Mouse (Mus musculus): ENCODE data around the gene Zmiz2. TPM values are rescaled to one million over a fixed set of nuclear protein-coding genes. Genes with fewer than 3 reads are reported as not detected.
"Not testable (repeated sequence)": the region's sequence is repeated elsewhere in the genome, so short reads cannot be mapped to it uniquely, and the experiment has no call there.

The Zmiz2 gene
- total RNA-seq, 1 experiment from 2014 or later: 17.1 TPM

DNA sequence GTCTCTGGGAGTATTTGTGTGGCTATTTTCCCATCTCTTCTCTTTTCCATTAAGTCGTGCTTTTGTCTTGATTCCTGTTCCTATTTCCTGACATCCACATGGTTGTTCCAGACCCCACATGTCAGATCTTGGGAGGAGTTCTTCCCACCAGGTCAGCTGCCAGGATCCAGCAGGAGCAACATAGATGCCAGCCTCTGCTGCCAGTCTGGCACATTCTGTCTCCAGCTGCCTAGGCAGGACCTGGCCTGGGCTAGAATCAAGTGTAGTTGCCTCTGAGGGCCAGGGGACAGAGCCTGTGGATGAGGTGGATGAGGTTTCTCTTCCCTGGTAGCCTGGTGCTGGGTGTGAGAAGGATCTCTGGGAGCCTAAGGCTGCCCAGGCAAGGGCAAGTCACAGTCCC is 5.0 kb downstream of the Zmiz2 start:
- no peak for ATAC-seq (replicated peaks; ENCODE audit: low read depth, poor library complexity, severe bottlenecking)

DNA sequence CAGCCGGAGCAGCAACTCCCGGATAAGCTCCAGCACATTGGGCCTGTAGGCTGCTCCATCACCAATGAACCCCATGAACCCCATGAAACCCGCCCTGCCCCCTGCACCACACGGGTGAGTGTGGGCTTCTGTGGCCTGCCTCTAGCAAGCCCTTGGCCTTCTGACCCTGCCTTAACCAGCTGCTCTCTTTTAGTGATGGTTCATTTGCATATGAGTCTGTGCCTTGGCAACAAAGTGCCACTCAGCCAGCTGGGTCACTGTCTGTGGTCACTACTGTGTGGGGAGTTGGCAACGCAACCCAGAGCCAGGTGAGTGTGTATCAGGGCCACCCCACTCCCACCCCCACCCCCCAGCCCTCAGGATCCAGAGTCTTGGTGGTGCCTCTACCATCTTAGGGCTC is 6.7 kb downstream of the Zmiz2 start:
- no peak for ATAC-seq (replicated peaks; ENCODE audit: low read depth, poor library complexity, severe bottlenecking)

DNA sequence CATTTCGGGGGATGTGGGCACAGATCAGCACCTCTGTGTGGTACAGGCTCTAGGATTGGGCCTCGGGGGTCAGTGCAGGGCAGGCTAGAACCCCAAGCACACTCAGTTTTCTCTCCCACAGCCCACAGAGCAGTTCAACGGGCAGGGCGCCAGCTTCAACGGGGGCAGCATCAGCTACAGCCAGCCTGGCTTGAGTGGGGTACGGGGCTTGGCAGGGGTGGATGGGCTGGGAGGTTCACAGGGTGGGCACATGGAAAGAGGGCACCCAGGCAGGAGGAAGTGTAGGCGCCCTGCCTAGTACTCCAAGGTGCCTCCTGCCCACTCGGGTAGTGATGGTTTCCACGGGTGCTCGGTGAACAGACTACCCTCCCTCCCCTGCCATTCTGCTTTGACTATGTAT is 9.3 kb downstream of the Zmiz2 start:
- no peak for ATAC-seq (replicated peaks; ENCODE audit: low read depth, poor library complexity, severe bottlenecking)

- ATAC-seq (replicated peaks; ENCODE audit: low read depth, poor library complexity, severe bottlenecking): peak; percentile 62
These were observed 13.9 kb downstream of the Zmiz2 start for GRCm38 (mm10) chr11:6402515-6403510.

DNA sequence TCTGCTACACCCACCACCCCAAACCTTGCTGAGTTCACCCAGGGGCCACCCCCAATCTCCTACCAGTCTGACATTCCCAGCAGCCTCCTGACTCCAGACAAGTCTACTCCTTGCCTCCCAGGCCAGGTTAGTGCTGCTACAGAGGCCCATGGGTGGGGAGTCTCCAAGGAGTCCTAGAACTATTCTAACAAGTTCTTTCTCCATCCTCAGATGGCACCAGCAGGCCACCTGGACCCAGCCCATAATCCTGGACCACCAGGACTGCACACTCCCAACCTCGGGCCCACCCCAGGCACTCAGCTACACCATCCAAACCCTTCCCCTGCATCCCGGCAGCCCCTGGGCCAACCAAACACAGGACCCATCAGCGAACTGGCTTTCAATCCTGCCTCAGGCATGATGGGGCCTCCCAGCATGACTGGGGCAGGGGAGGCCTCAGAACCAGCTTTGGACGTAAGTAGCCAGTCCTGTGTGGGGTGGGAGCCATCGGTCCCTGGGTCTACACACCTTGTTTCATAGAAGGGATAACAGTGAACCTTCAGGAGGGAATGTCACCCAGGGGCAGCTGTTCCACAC is 15.0 kb downstream of the Zmiz2 start:
- no peak for ATAC-seq (replicated peaks; ENCODE audit: low read depth, poor library complexity, severe bottlenecking)

- ATAC-seq (replicated peaks; ENCODE audit: low read depth, poor library complexity, severe bottlenecking): no peak
These were observed 16.1 kb downstream of the Zmiz2 start for GRCm38 (mm10) chr11:6404699-6405566.

- ATAC-seq (replicated peaks; ENCODE audit: low read depth, poor library complexity, severe bottlenecking): no peak
These were observed 16.8 kb downstream of the Zmiz2 start for GRCm38 (mm10) chr11:6405591-6406081.

DNA sequence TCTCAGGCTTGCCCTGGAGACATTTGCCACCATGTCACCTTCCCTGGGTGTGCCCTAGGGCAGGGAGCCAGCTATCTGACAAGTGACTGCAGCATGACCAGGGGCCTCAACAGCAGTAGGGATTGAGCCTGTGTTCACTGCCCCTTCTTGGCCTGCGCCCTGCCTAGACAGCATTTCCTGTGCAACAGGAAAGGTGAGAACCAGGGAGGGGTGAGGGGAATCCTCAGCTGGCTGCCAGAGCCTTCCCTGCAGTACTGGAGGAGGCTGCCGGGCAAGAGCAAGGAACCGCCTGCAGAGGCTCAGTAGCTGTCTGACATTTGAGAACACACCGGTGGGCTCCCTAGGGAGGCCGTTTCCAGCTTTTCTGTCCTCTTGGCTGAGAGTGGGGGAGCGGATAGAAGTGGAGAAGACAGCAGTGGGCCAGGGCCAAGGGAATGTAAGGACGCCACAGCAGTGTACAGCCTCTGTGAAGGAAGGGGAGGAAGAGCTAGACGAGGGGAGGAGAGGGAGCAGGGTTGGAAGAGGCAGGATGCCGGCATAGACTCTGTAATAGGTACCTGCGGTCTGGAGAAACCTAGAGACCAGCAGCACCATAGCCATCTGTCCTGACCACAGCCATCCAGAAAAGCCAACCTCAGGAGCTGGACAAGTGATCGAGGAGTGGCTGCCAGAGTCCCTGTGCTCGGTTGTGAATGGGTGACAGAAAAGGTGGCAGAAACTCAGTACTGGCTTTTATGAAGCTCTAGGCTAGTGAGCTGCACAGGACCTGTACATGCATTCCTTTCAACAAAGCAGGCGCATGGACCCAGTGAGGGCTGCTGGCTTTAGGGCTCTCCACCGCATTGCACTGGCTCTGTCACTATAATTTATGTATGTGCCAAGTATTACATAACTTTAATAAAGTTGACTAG is 17.6 kb downstream of the Zmiz2 start:
- ATAC-seq (replicated peaks; ENCODE audit: low read depth, poor library complexity, severe bottlenecking): peak; percentile 33

DNA sequence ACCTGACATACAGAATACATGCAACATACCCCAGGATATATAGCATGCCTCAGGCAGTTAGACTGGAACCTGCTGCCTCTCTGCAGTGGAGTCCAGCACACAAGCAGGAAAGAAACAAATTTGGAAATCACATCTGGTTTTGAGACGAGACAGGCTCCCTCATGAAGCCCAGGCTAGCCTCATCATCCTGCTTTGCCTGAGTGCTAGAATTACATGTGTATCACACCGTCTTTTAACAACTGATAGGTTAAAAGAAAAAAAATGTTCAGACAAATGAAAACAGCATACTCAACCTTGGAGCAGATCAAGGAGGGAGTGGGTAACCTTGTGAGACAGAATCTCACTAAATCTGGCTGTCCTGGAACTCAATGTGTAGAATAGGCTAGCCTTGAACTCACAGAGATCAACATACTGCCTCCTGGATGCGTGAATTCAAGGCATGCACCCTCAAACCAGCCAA is 18.3 kb downstream of the Zmiz2 start:
- ATAC-seq (replicated peaks; ENCODE audit: low read depth, poor library complexity, severe bottlenecking): no peak

DNA sequence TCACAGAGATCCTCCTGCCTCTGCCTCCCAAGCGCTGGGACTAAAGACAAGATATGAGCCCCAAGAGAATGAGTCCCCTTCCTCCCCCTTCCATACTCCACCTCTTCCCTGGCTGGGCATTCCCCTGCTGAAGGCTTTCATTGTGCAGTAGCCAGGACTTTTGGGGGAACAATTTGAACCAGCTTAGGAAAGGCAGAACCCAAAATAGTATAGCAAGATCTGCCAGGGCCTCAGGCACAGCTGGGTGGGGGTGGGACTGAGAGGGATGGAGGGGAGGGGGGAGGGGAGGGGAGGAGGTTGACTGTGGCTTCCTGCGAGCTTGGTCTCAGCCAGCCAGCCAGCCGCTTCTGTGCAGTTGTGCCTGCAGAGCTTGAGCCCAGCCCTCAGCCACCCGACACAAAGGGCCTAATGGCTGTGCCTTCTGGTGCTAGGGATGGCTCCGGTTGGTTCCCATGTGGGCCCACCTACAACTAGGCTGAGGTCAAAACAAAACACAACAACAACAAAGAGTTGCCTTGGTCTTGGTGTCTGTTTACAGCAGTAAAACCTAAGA is 21.3 kb downstream of the Zmiz2 start:
- peak; percentile 45 for ATAC-seq (replicated peaks; ENCODE audit: low read depth, poor library complexity, severe bottlenecking)

GRCm38 (mm10) chr11:6410755-6411154 is 21.9 kb downstream of the Zmiz2 start:
- not testable (repeated sequence) for ATAC-seq (replicated peaks; ENCODE audit: low read depth, poor library complexity, severe bottlenecking)

DNA sequence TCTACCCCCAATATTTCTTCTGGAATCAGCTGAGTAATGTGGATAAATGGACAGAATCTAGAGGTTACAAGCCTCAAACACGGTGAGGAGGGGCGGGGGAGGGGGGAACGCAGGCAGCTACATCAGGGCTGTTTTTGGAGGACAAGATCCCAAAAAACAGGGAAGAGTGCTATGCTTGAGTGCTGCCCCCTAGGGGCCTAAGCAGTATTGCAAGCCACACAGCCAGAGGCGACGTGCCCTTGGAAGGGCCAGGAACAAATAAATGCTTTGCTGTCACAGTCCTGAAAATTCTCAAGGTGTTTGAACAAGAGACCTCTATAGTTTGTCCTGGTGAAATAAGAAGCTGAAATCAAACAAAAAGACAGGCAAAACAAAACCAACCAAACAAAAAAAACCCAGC is 22.8 kb downstream of the Zmiz2 start:
- ATAC-seq (replicated peaks; ENCODE audit: low read depth, poor library complexity, severe bottlenecking): peak; percentile 16

DNA sequence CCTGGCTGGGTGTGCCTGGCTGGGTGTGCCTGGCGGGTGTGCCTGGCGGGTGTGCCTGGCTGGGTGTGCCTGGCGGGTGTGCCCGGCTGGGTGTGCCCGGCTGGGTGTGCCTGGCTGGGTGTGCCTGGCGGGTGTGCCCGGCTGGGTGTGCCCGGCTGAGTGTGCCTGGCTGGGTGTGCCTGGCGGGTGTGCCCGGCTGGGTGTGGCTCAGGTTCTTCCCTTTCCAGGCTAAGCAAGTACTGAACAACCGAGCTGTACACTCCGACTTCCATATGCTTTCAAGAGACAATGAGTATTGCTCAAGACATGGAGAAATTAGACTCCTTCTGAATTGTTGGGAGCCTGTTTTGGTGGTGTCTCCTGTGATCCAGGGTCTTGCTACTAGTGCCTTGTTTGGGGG is 24.4 kb downstream of the Zmiz2 start:
- ATAC-seq (replicated peaks; ENCODE audit: low read depth, poor library complexity, severe bottlenecking): no peak

GRCm38 (mm10) chr11:6414751-6415550 is 26.1 kb downstream of the Zmiz2 start, which contains the start of gene Ppia:
TSS of gene Ppia (plus strand) at chr11:6415443.
- ATAC-seq (replicated peaks; ENCODE audit: low read depth, poor library complexity, severe bottlenecking): peak; percentile 64

GRCm38 (mm10) chr11:6415551-6416404 is 26.9 kb downstream of the Zmiz2 start:
- ATAC-seq (replicated peaks; ENCODE audit: low read depth, poor library complexity, severe bottlenecking): peak; percentile 61

DNA sequence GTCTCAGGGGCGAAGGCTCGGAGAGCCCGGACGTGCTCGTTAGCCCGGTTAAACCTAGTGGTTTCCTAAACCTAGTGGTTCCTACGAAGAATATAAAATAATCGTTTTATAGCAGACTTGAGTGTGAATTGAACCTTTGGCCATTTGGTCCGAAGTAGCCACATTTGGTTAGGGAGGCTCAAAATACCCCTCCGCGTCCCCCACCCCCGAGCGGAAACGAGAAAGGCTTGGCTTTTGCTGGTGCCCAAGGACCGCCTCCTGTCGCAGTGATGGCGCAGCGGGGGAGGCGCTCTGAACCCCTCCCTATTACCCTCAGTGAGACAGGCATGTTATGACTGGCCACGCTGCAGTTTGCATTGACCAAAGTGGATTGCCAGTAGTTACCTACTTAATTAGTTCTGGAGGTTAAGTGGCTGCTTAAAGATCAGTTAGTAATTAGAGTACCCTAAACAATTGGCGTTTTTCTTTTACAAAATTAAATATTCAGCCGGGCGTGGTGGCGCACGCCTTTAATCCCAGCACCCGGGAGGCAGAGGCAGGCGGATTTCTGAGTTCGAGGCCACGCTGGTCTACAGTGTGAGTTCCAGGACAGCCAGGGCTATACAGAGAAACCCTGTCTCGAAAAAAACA is 27.6 kb downstream of the Zmiz2 start:
- peak; percentile 39 for ATAC-seq (replicated peaks; ENCODE audit: low read depth, poor library complexity, severe bottlenecking)

- ATAC-seq (replicated peaks; ENCODE audit: low read depth, poor library complexity, severe bottlenecking): no peak
These were observed 28.2 kb downstream of the Zmiz2 start for GRCm38 (mm10) chr11:6417069-6417468.

Measured in common myeloid progenitor, adult 5-6 weeks (primary cell).